Mouse (Mus musculus) ES-CJ7 (cell line): ENCODE results near the gene Pde11a.

Experiments
- DNase-seq: peaks from one replicate; pipeline ENCODE4 v3.0.0; 2011; ENCODE audit warnings: low read depth, low spot score

The Pde11a gene

DNA sequence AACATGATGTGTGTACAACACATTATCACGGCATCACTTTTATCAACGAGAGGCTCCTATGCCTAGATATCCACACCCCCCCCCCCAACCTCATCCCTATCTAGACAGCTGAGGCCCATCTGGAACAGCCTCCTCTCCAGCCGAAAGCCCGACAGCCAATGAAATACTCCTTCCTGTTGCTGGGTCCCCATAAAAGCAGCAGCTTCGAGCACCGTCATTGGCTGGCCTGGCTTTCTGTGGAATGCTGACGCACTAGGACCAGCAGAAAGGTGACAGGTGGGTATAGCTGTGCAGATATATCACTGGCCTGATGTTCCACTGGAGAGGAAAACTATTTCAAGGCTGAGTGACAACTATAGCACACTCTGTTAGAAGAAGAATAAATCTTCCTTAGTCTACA, 240.7 kb downstream of the Pde11a start:
- DNase-seq, result no peak

DNA sequence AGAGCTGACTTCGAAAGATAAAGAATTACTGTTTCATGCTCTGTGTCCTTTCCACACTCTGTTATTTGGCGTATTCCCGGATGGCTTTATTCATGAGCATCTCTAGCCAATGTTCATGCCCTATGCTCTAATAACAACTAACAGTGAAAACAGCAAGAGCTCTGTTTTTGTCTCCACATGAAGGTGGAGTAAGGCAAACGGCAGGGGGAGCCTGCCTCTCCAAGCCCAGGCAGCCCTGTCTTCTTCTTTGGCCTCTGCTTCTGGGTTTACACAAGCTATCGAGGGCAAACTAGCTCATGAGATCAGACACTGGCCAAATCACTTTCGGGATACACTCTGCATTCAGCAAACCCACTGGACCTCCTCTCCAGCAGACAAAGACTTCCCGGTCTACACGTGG, 241.3 kb downstream of the Pde11a start:
- DNase-seq, result no peak

GRCm38 (mm10) chr2:76095861-76096260, 242.7 kb downstream of the Pde11a start:
- no peak for DNase-seq

- DNase-seq, result no peak
Measured at GRCm38 (mm10) chr2:76090506-76090905, 248.1 kb downstream of the Pde11a start.

DNA sequence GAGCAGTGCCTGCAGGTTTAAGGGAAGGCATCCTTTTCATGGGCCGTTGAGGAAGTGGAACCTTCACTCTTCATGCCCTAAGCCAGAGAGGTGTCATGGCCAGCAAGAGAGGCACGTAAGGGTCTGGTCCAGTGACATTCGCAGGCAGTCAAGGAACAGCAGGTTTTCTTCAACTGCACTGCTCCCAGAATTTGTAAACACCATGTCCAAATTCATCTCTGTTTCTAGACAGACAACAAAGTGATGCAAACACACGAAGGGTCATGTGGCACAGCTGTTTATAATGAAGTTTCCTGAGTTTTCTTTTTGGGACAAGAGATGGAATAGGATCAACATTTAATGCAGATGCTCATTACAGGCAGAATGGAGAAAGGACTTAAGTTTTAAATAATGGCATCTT, 249.7 kb downstream of the Pde11a start:
- DNase-seq, result no peak

DNA sequence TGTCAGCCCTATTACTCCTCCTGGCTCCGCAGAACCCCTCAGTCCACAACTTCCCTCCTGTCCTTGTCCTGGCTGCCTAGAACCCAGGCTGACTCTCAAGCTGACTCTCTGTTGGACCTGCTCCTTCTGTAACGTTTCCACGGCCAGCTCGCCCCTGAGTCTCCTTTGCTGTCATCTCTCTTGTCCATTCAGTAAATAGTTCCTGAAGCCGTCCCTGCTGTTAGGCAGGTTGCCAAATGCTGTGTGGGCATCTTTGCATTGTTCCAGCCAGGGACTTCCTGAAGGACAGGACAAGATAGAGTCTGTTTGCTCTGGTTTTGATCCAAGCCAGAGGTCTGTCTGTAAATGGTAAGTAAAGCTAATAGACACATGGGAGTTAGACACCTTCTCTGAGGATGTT, 250.2 kb downstream of the Pde11a start:
- DNase-seq, result no peak

DNA sequence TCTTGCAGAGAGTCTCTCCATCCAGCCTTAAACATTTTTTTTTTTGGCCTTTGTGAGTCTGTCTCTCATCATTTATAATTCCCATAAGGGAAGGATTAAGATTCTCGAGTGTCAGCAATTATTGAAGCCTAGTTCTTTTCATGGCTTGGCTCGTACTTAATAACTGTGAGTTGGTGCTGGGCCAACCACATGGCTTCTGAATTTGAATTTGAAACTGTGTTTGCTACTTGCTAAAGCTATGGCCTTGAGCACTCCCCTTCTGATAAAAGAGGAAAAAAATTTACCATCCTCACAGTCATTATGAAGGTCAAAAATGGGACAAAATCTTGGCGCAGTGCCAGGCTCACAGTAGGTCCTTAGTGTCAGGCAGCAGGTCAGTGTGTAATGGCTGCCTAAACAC, 251.4 kb downstream of the Pde11a start:
- no peak for DNase-seq

DNA sequence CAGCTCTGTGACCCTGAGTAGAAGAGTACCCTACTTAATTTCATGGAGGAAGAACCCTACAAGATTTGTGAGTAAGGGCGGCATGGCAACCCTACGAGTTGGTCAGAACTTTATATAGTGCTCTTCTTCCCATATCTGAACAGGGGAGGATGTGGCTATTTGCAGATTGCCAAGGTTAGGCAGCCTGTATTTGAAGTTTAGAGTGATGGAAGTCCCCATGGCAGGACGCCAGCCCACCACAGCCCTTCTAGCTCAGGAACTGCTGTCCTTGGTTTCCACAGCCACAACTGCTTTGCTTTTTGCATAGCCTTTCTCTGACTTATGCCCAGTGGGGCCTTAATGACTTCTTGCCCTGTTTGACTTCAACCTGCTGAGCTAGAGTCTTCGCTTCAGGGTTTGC, 253.6 kb downstream of the Pde11a start:
- DNase-seq, result no peak

DNA sequence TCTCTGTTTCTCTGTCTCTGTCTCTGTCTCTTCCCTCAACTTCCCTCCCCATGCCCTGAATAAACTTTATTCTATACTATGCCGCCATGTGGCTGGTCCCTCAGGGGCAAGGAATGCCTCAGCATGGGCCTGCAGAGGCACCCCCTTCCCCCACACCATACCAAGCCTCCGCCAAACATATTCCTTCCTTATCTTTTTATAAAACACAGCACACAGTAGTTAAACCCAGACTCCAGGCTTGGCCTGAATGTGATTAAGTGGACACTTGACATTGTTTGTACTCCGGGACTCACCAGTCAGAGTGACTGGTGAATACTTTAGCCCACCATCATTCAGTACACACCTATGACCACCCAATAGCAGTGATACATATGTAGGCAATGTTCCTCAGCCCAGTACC, 254.7 kb downstream of the Pde11a start:
- DNase-seq, result no peak

GRCm38 (mm10) chr2:76083396-76083795, 255.2 kb downstream of the Pde11a start:
- no peak for DNase-seq

GRCm38 (mm10) chr2:76081991-76082390, 256.6 kb downstream of the Pde11a start:
- no peak for DNase-seq

- peak; percentile 40 for DNase-seq
Measured at GRCm38 (mm10) chr2:76080549-76080948, 258.0 kb downstream of the Pde11a start.

DNA sequence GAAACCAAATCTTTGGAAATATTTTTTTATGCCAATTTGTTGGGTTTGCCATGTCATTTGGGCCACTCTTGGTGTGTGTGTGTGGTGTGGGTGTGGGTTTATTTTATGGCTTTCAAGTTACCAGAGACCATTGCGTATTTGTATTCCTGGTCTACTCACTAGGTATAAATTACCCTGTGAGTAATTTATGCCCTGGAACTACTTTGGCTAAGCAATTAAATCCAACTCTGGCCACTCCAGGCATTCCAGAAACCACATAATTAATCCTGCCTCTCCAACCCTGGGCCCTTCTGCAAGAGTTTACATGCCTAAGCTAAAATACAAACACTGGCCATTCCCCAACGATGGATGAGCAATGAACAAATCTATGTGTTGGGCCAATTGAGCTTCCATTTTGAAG, 261.7 kb downstream of the Pde11a start:
- DNase-seq, result no peak

- DNase-seq, result no peak
Measured at GRCm38 (mm10) chr2:76076047-76076446, 262.5 kb downstream of the Pde11a start.

DNA sequence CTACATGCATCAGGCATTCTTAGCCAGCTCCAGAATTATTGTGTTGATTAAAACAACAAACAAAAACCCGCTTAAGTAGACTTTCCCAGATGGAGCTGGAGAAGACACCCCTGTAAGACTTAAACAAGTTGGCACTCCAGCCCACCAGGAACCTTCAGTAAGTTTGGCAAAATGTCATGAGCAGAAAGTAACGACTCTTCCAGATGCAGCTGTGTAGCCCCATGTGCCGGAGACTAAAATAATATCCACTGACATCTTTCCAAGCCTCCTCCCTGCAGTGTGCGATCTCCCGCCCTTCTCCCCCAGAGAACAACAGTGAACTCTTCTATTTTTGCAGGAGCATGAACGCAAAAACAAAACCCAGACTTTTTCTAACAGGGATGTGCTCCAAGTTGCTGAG, 265.5 kb downstream of the Pde11a start:
- DNase-seq, result no peak

GRCm38 (mm10) chr2:76070432-76071306, 267.9 kb downstream of the Pde11a start:
- peak; percentile 90 for DNase-seq

GRCm38 (mm10) chr2:76069238-76069637, 269.3 kb downstream of the Pde11a start:
- no peak for DNase-seq

DNA sequence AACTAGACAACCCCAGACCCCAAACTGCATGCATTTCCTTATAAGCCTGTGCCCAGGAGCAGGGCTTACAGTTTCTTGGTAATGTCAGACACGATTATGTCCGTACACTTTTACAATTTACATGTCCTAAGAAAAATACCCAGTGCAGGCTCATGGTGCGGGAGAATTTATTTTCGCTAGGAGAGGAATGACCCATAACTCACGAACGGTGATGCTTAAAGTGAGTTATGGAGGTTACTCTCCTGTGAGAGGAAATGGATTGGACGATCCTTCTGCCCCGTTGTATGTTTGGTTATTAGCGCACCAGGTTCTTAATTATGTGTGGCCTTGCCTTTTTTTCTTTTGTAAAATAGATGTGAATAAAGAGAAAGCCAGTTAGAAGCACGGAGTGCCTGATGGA, 270.4 kb downstream of the Pde11a start:
- no peak for DNase-seq

DNA sequence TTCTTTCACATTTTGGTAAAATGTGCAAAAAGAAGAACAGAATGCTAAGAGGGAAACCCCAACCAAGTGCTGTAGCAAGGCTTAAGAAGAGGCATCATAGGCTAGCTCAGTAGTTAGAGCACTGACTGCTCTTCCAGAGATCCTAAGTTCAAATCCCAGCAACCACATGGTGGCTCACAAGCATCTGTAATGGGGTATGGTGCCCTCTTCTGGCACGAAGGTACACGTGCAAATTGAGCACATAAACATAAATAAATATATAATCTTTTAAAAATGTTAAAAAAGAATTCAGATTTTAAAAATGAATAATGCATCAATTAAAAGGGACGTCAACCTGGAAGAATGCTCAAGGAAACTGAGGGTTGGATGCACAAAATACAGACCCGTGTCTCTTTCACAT, 271.4 kb downstream of the Pde11a start:
- peak; percentile 38 for DNase-seq

GRCm38 (mm10) chr2:76065292-76065691, 273.3 kb downstream of the Pde11a start:
- DNase-seq, result no peak

- peak; percentile 83 for DNase-seq
Measured at GRCm38 (mm10) chr2:76064078-76064477, 274.5 kb downstream of the Pde11a start.

DNA sequence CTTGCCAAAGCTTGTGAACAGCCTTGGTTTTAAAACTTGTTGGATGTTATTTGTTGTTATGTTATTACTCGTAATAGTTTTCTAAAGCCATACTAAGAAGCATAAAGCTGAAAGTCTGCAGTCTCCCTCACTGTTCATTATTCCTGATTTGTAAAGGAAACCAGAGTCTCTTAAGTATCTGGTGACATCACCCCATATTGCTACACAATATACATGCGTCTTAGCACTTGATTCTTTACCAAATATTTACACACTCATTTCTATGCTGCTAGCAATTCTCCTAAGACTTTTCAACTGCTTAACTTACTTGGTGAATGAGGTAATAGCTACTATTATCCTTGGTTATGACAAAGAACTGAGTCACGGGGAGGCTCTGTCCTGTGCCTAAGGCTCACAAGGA, 278.4 kb downstream of the Pde11a start:
- DNase-seq, result no peak

GRCm38 (mm10) chr2:76059595-76059994, 279.0 kb downstream of the Pde11a start:
- DNase-seq, result no peak
